Mouse (Mus musculus): ENCODE measurements at regions not wholly inside any gene's neighbourhood (a gene's known extent, or its start where the extent isn't known, plus 50 kb on each side); places are given as distances from the start of the nearest gene placed in this dataset.

DNA sequence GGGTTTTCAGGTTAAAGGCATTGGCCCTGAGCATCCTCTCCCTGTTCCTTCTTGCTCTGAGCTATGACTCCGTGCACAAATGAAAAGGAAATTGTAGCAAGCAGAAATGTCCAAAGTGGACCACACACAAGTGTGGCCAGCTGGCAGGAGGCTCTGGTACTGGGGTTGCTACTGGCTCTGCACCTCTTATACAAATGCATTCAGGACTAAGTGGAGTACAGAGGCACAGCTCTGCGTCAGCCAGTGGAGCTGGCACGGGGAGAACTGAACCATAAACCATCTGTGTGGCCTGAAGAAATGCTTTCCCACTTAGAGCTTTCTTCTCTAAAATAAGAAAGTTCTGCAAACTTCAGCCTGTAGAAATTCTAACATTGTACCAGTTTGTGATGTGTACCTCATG lies 65.3 kb upstream of the Fam49a start:
- 58% methylated on average over 3 of the region's 3 CpGs for WGBS (ENCODE audit: insufficient replicate concordance)
- DNase-seq (ENCODE audit: low read depth in 3 of 3, low spot score in 3 of 3) (no peak), ATAC-seq (ENCODE audit: insufficient read depth) (no peak)
- TF ChIP-seq EP300 (IDR thresholded peaks at IDR 0.05; ENCODE audit: low read depth) (no peak), CTCF (IDR thresholded peaks at IDR 0.05; ENCODE audit: low read depth) (no peak)
- no peaks in the 10 kb centered on the region for H3K36me3 ChIP-seq (replicated peaks; ENCODE audit: control insufficient read depth, insufficient read depth, low read depth)
- H3K4me2 ChIP-seq (ENCODE audit: low read depth): no peak overlapping the region
- no peak overlapping the region for H3K9ac ChIP-seq (replicated peaks)
- no peak overlapping the region for H3K4me3 ChIP-seq (ENCODE audit: insufficient read depth in 1 of 2, low read depth in 2 of 2, low read length in 2 of 2)
- no peak overlapping the region for H3K27ac ChIP-seq
- H3K4me1 ChIP-seq (replicated peaks; ENCODE audit: control insufficient read depth in 2 of 2, insufficient read depth in 2 of 2, low read length in 1 of 2): no peaks in the 10 kb centered on the region
- H3K27me3 ChIP-seq (ENCODE audit: control insufficient read depth, insufficient read depth, low read length): no peaks in the 10 kb centered on the region
- no peaks in the 10 kb centered on the region for H3K9me3 ChIP-seq (ENCODE audit: control insufficient read depth, low read length)

GRCm38 (mm10) chr12:12208216-12208615 lies 53.7 kb upstream of the Fam49a start:
- no peaks in the 10 kb centered on the region for H3K4me1 ChIP-seq (replicated peaks; ENCODE audit: control insufficient read depth in 2 of 2, insufficient read depth in 2 of 2, low read length in 1 of 2)
- WGBS (ENCODE audit: insufficient replicate concordance): 10% methylated on average over 1 of the region's 1 CpGs
- H3K9me3 ChIP-seq (ENCODE audit: control insufficient read depth, low read length): no peaks in the 10 kb centered on the region
- no peaks in the 10 kb centered on the region for H3K36me3 ChIP-seq (replicated peaks; ENCODE audit: control insufficient read depth, insufficient read depth, low read depth)
- no peak overlapping the region for H3K4me3 ChIP-seq (ENCODE audit: insufficient read depth in 1 of 2, low read depth in 2 of 2, low read length in 2 of 2)
- TF ChIP-seq CTCF (IDR thresholded peaks at IDR 0.05; ENCODE audit: low read depth): no peak
- no peak for TF ChIP-seq EP300 (IDR thresholded peaks at IDR 0.05; ENCODE audit: low read depth)
- no peak overlapping the region for H3K9ac ChIP-seq (replicated peaks)
- no peak for DNase-seq (ENCODE audit: low read depth in 3 of 3, low spot score in 3 of 3)
- ATAC-seq (ENCODE audit: insufficient read depth): no peak
- H3K27ac ChIP-seq: no peak overlapping the region
- no peaks in the 10 kb centered on the region for H3K27me3 ChIP-seq (ENCODE audit: control insufficient read depth, insufficient read depth, low read length)
- H3K4me2 ChIP-seq (ENCODE audit: low read depth): no peak overlapping the region
